Comparison of ENCODE assay signal across 7 mouse cellular contexts in genomic region chr15:89233586-89233985, GRCm38 (mm10). TPM values are rescaled to one million over a fixed set of nuclear protein-coding genes. Genes with fewer than 3 reads are reported as not detected.
DNase-seq lines count a peak whose midpoint lies in the region; ATAC-seq lines count a peak whose summit lies in the region.

No protein-coding gene starts in this region.

- no peaks in the 10 kb centered on the region for H3K27me3 ChIP-seq in midbrain, embryonic 16.5 days (ENCODE audit: control insufficient read depth, insufficient read depth, low read depth, low read length)

- H3K4me2 ChIP-seq in midbrain, embryonic 16.5 days (ENCODE audit: low read length), result no peak overlapping the region

- H3K4me3 ChIP-seq in midbrain, embryonic 16.5 days (ENCODE audit: low read depth, low read length), result no peak overlapping the region

- WGBS in midbrain, embryonic 16.5 days, result 41% methylated on average over 2 of the region's 2 CpGs

- peak; percentile 38 for DNase-seq in layer of hippocampus, adult 11-12 months (ENCODE audit: low spot score)
- no peak for DNase-seq in layer of hippocampus, postnatal 36 days
- DNase-seq in NIH3T3 (ENCODE audit: low read depth), result peak; percentile 81
- DNase-seq in cerebellum, adult 11 months, result peak; percentile 73
- peak; percentile 32 for DNase-seq in kidney, postnatal 10 days

- H3K27ac ChIP-seq in midbrain, embryonic 16.5 days (ENCODE audit: low read length), result no peak overlapping the region

- no peak overlapping the region for H3K9ac ChIP-seq in midbrain, embryonic 16.5 days (ENCODE audit: low read depth, low read length)

- no peaks in the 10 kb centered on the region for H3K9me3 ChIP-seq in midbrain, embryonic 16.5 days (replicated peaks; ENCODE audit: control insufficient read depth, low read length, poor library complexity, severe bottlenecking)

- H3K4me1 ChIP-seq in midbrain, embryonic 16.5 days (ENCODE audit: control insufficient read depth, insufficient read depth, low read length), result no peaks in the 10 kb centered on the region

- peaks cover 2% of the 10 kb centered on the region; the same call in 1 of the 2 replicates for H3K36me3 ChIP-seq in midbrain, embryonic 16.5 days (ENCODE audit: control insufficient read depth, insufficient read depth, low read length)

- no peak for ATAC-seq in activated CD4-positive, CD25-positive, alpha-beta regulatory T cell, adult 4 months
- no peak for ATAC-seq in midbrain, embryonic 16.5 days

RNA-seq across cellular contexts. Expression of gene Ppp6r2, which starts 22.2 kb away (rescaled TPM):
- 100 to 1,000 TPM; 158 to 162 TPM for total RNA-seq in layer of hippocampus, postnatal 36 days (2021)
- 10 to 100 TPM; 20.8 to 25.1 TPM for polyA plus RNA-seq in activated CD4-positive, CD25-positive, alpha-beta regulatory T cell, adult 4 months (2017; shearing (Covaris generic))
- 76.7 and 82.0 TPM in 2 replicates for polyA plus RNA-seq in midbrain, embryonic 16.5 days (2015; fragmentation: Nextera tagmentation; extraction: Ambion mirVana)

RNA-seq across cellular contexts. Expression of gene Dennd6b, which starts 37.3 kb away (rescaled TPM):
- 10 to 100 TPM; 33.5 to 38.7 TPM for total RNA-seq in layer of hippocampus, postnatal 36 days (2021)
- 1 to 10 TPM; 7.7 to 8.4 TPM for polyA plus RNA-seq in activated CD4-positive, CD25-positive, alpha-beta regulatory T cell, adult 4 months (2017; shearing (Covaris generic))
- 120 and 124 TPM in 2 replicates for polyA plus RNA-seq in midbrain, embryonic 16.5 days (2015; fragmentation: Nextera tagmentation; extraction: Ambion mirVana)

RNA-seq across cellular contexts. Expression of gene Plxnb2, which starts 53.0 kb away (rescaled TPM):
- total RNA-seq in layer of hippocampus, postnatal 36 days (2021), result 10 to 100 TPM; 51.0 to 58.7 TPM
- 1 to 10 TPM; 1.0 to 2.1 TPM for polyA plus RNA-seq in activated CD4-positive, CD25-positive, alpha-beta regulatory T cell, adult 4 months (2017; shearing (Covaris generic))
- 90.1 and 92.1 TPM in 2 replicates for polyA plus RNA-seq in midbrain, embryonic 16.5 days (2015; fragmentation: Nextera tagmentation; extraction: Ambion mirVana)

Comparison
In these comparisons a context has a peak if more than half of its experiments do, and no peak if none do; other contexts are left out.
1. DNase-seq: peak in layer of hippocampus, adult 11-12 months (single experiment), NIH3T3 (single experiment), cerebellum, adult 11 months (single experiment) and kidney, postnatal 10 days (single experiment); none in layer of hippocampus, postnatal 36 days (0 of 2).
2. RNA of gene Dennd6b, which starts 37.3 kb away (polyA plus RNA-seq): 120 to 124 TPM in midbrain, embryonic 16.5 days; 7.7 to 8.4 TPM in activated CD4-positive, CD25-positive, alpha-beta regulatory T cell, adult 4 months; every median in the first group is over 10 times any median in the second.
3. RNA of gene Plxnb2, which starts 53.0 kb away (polyA plus RNA-seq): 90.1 to 92.1 TPM in midbrain, embryonic 16.5 days; 1.0 to 2.1 TPM in activated CD4-positive, CD25-positive, alpha-beta regulatory T cell, adult 4 months; every median in the first group is over 10 times any median in the second.